Mouse (Mus musculus) embryo, embryonic 10.5 days (tissue): Measurements from ENCODE around the gene Ankrd16.

Source experiments
- DNase-seq: peaks from one replicate; pipeline ENCODE4 v3.0.0-alpha.2; 2015; ENCODE audit warnings: low spot score

The Ankrd16 gene

DNA sequence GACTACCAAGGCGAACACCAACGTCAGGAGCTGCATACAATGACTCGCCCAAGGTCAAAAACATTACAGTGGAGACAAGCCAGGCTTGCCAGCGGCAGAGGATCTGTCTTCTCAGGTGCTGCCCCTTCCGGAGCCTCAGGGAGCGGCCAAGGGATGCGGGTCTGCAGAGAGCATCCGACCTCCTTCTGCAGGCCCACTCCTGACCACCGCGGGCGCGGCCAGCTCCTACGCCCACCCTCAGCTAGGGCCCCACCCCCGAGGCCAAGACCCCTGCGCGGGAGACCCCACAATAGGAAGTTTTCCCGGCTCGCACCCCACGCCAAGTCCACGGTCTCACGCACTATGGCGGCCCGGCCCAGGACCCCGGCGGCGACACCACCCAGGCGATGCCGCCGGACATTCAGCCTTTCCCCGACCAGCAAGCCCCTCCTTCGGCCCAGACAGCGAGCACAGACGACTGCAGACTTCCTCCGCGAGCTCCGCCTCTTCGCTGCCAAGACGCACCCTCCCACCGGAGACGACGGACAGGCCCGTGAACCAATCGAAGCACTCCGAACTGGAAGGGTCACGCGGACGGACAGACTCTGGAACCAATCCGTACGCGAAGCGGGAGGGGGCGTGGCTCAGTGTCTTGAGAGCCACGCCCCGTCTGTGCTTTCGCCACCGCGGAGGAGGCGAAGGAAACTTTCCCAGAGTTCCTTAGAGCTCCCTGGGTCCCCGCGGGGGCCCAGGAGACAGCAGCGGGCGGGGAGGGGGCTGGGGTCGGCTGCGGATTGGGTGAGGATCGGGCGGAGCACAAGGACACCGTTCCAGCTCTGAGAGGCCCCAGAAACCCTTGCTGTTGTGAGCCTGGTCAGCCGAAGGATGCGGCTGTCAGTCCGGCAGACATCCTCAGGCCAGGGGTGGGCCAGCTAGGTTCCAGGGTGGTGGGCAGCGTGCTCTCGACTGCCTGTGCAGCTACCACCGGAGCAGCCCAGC is at the start of gene Ankrd16, which contains the start of gene Fbh1:
TSS of gene Ankrd16 (plus strand) at position 786 of the 978 bp plus-strand sequence.
TSS of gene Fbh1 (minus strand) at position 492 of the 978 bp plus-strand sequence.
- DNase-seq = peak; percentile 100

DNA sequence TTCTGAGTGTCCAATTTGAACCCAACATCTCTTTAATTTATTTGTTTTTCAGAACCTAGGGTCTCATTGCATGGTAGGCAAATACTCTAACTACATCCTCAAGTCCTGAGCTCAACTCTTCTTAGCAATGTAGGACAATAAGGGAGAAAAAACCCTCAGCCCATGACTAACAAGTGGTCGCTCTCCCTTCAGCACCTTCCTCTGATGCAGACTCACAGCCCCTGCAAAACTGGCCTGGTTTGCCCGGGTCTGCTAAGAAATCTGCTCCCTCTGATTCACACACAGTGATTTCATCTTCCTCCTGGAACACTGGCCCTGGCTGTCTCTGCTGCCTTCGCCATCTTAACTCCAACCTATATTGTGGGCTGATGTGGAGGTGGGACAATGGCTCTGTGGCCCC is 48.6 kb upstream of the Ankrd16 start:
- peak; percentile 49 for DNase-seq

DNA sequence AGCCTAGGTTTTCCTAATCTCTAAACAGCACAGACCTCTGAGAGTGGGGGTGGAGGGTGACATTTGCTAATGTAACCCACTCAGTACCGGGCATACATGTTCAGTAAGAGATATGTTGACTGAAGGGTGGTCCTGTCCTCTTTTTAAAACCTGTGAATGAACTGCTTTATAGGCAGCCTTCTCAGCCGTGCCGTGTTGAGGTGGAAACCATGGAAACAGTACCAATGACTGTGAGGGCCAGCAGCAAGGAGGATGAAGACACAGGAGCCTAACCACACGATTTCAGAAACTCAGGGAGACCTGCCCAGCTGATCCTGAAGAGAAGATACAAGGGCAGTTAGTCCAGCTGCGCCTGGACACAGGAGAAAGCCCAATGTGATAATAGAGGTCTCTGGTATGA is 44.7 kb upstream of the Ankrd16 start:
- DNase-seq = no peak

DNA sequence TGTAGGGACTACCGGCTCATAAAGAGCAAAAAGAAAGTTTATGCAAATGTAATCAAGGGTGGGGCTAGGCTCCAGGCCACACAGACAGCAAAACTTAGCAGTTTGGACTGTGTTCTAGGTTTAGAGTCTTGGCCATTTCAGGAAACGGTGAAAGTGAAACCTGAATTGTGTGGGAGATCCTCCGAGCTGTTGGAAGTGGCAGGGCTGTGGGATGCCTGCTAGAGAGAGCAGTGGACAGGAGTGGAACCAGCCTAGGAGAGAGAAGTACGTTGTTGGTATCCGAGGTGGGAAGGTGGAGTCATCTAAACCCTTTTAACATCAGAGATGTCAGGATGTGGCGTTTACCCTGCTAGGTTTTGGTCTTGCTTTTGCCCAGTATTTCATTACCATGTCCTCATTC is 41.8 kb upstream of the Ankrd16 start:
- no peak for DNase-seq

GRCm38 (mm10) chr2:11738794-11739193 is 38.9 kb upstream of the Ankrd16 start:
- no peak for DNase-seq

- no peak for DNase-seq
Measured at GRCm38 (mm10) chr2:11739516-11740051, 38.1 kb upstream of the Ankrd16 start.

- DNase-seq = no peak
Measured at GRCm38 (mm10) chr2:11762541-11762940, 15.1 kb upstream of the Ankrd16 start.

- no peak for DNase-seq
Measured at GRCm38 (mm10) chr2:11765694-11766093, 12.0 kb upstream of the Ankrd16 start.

GRCm38 (mm10) chr2:11766485-11767160 is 11.1 kb upstream of the Ankrd16 start:
- no peak for DNase-seq

DNA sequence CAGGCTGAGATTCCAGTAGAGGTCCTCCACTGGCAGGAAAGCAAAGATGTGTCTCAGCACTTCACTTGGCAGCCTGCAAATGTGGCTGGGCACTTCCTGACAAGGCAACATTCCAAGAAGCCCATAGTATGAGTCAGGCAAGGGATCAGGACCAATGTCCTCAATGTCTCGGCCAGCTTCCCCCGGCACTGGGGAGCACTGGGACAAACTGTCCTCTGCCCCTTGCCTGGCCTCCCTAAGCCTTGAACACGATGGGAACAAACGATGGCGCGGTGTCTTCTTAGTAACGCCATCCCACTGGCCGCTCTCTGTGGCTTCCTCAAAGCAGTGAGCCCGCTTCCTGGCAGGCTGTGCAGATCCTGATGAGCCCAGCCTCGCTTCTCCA is 10.5 kb upstream of the Ankrd16 start:
- no peak for DNase-seq

DNA sequence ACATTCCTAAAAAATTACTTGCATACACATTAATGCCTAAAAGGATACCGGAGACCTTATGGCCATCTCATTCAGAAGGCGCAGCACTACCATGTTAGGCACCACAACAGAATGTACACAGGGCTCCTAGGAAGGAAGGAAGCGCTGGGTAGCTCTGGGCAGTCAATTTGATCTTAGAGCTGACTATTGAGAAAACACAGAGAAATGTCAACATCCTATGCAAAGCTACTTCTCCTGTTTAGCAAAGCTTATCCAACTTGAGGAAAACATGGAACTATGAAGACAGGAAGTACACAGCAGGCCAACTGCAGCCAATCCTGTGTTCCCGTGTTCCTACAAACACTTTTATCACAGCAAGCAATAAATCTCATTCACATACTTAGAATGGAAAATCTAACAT is 6.0 kb upstream of the Ankrd16 start:
- DNase-seq = no peak

GRCm38 (mm10) chr2:11772401-11772800 is 5.3 kb upstream of the Ankrd16 start:
- DNase-seq = no peak

GRCm38 (mm10) chr2:11774426-11774825 is 3.2 kb upstream of the Ankrd16 start:
- no peak for DNase-seq

DNA sequence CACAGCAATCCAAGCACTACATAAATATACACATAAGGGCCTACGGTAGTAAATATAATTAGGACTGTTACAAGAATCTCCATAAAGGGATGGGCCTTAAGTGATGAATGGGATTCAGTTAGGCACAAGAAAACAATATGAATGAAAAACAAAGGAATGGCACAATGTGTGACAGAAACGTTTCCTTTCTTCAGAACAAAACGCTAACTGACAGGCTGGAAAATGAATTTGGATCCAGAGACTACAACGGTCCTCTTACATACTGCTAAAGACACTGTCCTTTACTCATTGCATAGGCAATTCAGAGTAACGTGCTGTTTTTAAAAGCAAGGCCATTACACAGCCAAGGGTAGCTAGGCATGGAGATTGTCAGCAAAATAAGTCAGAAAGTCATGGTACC is 2.6 kb upstream of the Ankrd16 start:
- no peak for DNase-seq

GRCm38 (mm10) chr2:11776415-11776814 is 1.3 kb upstream of the Ankrd16 start:
- no peak for DNase-seq

DNA sequence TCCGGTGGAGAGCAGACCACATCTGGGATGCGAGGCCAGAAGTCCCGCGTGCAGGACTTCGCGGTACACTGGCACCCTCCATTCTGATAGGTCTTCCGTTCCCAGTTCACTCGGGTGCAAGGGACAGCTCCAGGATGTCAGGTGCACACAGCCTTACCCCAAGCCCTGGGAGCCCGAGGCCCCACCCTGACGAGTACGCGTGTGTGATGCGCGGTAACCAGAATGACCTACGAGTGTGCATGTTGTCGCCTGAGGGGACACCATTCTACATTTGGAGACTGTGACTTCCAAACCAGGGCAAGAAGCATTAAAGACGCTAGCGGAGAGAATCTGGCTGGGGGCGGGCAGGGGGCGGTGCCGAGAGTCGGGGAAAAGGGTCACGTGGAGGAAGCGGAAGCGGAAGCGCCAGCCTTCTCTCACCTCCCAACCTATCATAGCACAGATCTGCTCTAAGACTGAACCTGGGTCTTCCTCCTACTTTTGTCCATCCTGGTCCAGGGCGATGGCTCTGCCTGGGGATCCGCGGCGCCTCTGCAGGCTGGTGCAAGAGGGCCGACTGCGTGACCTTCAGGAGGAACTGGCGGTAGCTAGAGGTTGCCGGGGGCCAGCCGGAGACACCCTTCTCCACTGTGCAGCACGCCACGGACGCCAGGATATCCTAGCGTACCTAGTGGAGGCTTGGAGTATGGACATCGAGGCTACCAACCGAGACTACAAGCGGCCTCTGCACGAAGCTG is 579 bp downstream of the Ankrd16 start:
- peak; percentile 93 for DNase-seq

GRCm38 (mm10) chr2:11784159-11784558 is 6.5 kb downstream of the Ankrd16 start:
- DNase-seq = no peak

- no peak for DNase-seq
Measured at GRCm38 (mm10) chr2:11794668-11795067, 17.0 kb downstream of the Ankrd16 start.

- peak; percentile 46 for DNase-seq
Measured at GRCm38 (mm10) chr2:11797930-11798364, 20.3 kb downstream of the Ankrd16 start.

DNA sequence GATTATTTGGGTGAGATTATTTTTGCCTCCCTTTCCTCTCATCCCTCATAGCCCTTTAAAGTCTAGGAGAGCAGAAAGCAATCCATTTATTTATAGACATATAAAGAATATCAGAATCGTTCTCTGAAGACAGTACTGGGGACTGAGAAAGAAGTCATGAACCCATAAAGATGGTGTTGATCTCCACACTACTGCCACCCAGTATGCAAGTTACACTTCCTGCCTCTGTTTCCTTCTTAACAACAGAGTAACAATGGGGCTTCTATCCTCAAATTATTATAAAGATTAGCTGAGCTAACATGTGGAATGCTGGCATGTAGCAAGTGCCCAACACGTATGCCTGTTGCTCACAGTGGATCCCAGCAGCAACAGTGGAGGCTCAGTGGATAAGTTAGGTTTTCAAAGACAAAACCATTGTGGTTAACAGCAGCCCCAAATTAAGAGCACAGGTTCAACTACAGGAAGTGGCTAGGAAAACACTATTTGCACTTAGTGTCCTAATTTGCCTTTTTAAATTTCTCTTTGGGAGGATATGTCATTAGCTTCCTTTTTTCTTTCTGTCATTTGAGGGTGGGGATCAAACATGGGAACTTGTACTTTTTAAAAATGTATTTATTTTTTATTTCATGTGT is 23.7 kb downstream of the Ankrd16 start:
- no peak for DNase-seq
